Mouse (Mus musculus): ENCODE results near the gene Nckap5l. TPM values are rescaled to one million over a fixed set of nuclear protein-coding genes. Genes with fewer than 3 reads are reported as not detected.
"Not testable (repeated sequence)": the region's sequence is repeated elsewhere in the genome, so short reads cannot be mapped to it uniquely, and the experiment has no call there.

Gene Nckap5l
- polyA plus RNA-seq, 1 experiment from 2014 or later: 12.4 TPM

DNA sequence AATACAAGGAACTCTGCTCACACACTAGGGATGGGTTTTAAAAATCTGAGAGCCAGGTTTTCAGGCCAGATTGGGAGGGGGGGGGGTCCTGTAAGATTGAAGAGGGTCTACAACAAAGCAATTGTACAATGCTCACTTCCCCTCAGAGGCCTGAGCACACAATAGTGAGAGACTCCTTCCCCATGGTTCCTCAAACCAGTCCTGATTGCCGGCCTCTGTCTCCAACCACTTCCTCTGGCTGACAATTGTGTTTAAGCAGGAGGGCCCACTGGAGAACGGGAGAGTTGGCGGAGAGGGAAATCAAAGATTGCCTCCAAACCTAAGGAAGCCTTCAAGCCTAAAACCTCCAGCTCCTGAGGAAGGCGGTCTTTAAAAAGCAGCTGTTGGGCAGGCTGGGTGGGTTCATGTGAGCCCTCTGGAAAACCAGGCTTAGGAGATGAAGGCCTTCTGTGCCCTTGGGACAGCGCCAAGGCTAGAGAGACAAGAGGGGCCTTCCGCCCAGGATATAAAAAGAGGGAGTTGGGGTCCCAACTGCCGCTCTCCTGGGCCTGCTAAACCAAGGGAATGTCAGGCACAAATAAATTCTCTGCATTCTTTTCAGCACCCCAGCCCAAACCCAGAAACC lies 1.1 kb downstream of the Nckap5l start:
- no peaks in the 10 kb centered on the region for H3K27me3 ChIP-seq
- H3K4me3 ChIP-seq: peak overlapping the region; percentile 93
- H3K9me3 ChIP-seq: no peaks in the 10 kb centered on the region
- peak overlapping the region; percentile 85 for H3K9ac ChIP-seq (replicated peaks)
- peak overlapping the region; percentile 89 for H3K27ac ChIP-seq (replicated peaks)
- H3K36me3 ChIP-seq: no peaks in the 10 kb centered on the region
- H3K4me1 ChIP-seq: peaks cover 46% of the 10 kb centered on the region
- peak overlapping the region; percentile 71 for H3K4me2 ChIP-seq (replicated peaks)
- 10% methylated on average over 7 of the region's 7 CpGs for WGBS
- ATAC-seq (replicated peaks): no peak

DNA sequence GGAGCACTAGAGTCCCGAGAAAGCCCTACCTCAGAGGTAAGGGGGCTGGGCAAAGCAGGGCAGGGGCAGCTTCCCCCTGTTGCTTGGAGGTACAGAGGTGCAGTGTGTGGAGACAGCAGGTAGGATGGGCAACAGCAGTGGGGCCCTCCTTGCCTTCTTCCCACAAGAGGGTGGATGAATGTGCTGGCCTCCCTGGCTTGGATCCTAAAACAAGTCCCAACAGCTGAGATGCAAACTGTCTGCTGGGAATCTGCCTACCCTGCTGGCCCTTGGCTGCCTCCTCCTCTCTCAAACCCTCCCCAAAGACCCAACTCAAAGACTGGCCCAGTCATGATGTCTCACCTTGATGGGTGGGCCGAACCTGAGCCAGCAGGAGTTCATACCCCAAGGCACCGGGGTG lies 2.1 kb downstream of the Nckap5l start:
- ATAC-seq (replicated peaks): no peak
- 77% methylated on average over 3 of the region's 3 CpGs for WGBS
- Histone ChIP-seq H3K4me3 (no peak overlapping the region), H3K9ac (replicated peaks) (no peak overlapping the region), H3K36me3 (no peaks in the 10 kb centered on the region), H3K4me1 (peaks cover 46% of the 10 kb centered on the region), H3K27ac (replicated peaks) (no peak overlapping the region), H3K27me3 (no peaks in the 10 kb centered on the region), H3K9me3 (no peaks in the 10 kb centered on the region), H3K4me2 (replicated peaks) (peak overlapping the region; percentile 71; the same call in 1 of the 2 replicates)

DNA sequence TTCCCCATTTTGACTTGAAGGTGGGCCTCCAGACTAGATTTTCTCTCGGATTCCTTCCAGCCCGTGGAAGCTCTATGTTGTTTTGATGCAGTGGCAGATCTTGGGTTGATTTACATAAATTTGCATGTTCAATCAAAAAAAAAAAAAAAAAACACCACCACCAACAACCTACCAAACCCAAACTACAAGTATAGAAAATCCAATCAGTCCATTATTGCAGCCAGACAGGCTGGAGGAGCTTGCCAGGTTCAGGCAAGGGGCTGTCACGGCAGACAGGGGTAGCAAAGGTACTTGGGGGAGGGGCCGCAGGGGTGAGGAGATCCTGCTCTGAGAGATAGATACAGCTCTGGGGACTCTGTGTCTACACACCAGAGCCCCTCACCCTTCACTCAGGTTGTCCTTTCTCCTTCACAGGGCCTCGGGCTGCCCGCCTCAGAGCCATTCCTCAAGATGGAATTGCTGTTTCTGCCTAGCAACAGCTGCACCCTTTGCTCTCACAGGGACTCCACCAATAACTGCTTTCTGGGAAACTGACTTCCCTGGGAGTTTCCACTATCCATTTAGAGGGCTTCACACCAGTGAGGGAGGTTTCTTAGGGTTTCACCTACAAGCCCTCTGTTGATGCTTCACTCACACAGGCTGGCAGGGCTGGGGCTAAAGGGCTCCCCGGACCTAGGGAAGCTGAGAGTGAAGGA lies 2.8 kb downstream of the Nckap5l start:
- no peak for ATAC-seq (replicated peaks)
- Histone ChIP-seq H3K9me3 (no peaks in the 10 kb centered on the region), H3K27me3 (no peaks in the 10 kb centered on the region), H3K9ac (replicated peaks) (no peak overlapping the region), H3K4me3 (no peak overlapping the region), H3K4me2 (replicated peaks) (0 out of 2 replicates have a peak overlapping the region, but pooled peaks have one; percentile 71), H3K36me3 (no peaks in the 10 kb centered on the region), H3K27ac (replicated peaks) (no peak overlapping the region), H3K4me1 (peaks cover 49% of the 10 kb centered on the region)
- WGBS: 60% methylated on average over 7 of the region's 7 CpGs

GRCm38 (mm10) chr15:99453153-99453900 lies 4.2 kb downstream of the Nckap5l start:
- Histone ChIP-seq H3K9me3 (no peaks in the 10 kb centered on the region), H3K9ac (replicated peaks) (no peak overlapping the region), H3K27ac (replicated peaks) (no peak overlapping the region), H3K4me2 (replicated peaks) (no peak overlapping the region), H3K27me3 (no peaks in the 10 kb centered on the region), H3K4me1 (peaks cover 55% of the 10 kb centered on the region), H3K4me3 (no peak overlapping the region), H3K36me3 (no peaks in the 10 kb centered on the region)
- no peak for ATAC-seq (replicated peaks)
- 82% methylated on average over 11 of the region's 11 CpGs for WGBS

GRCm38 (mm10) chr15:99449751-99450280 lies 7.7 kb downstream of the Nckap5l start:
- Histone ChIP-seq H3K4me2 (replicated peaks) (no peak overlapping the region), H3K4me1 (peaks cover 30% of the 10 kb centered on the region), H3K9me3 (no peaks in the 10 kb centered on the region), H3K27me3 (no peaks in the 10 kb centered on the region), H3K4me3 (no peak overlapping the region), H3K27ac (replicated peaks) (peak overlapping the region; percentile 28; the same call in 1 of the 2 replicates), H3K9ac (replicated peaks) (no peak overlapping the region), H3K36me3 (0 out of 2 replicates have a peak, but pooled peaks cover 3% of the 10 kb centered on the region)
- 86% methylated on average over 8 of the region's 8 CpGs for WGBS
- ATAC-seq (replicated peaks): no peak

DNA sequence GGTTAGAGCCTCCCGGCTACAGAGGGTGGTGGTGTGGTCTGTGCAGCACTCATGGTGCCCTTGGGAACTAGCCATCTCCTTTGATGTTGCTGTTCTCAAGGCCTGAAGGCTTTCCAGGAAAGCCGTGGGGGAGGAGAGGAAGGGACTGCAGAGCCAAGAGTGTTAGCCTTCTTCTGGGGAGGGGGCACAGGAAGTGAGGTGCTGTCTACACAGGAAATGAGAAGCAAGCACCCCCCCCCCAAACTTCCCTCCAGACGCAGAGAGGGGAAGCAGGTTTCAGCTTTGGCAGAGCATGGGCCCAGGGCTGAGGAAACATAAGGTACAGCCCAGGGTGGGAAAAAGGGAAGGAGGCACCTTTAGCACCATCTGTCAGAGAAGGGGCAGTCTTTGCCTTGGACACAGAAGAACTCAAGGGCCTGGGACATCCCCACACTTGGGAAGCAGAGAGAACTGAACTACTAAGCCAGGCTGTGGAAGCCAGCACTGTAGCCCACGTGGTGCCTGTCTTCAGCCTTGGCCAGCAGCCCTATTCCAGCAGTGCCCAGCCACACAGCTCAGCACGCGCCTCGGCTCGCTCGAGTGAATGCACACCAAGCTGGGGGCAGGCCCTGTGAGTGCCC lies 8.3 kb downstream of the Nckap5l start:
- peak; percentile 64 for ATAC-seq (replicated peaks)
- H3K4me1 ChIP-seq: peaks cover 25% of the 10 kb centered on the region
- H3K36me3 ChIP-seq: 0 out of 2 replicates have a peak, but pooled peaks cover 3% of the 10 kb centered on the region
- WGBS: 50% methylated on average over 9 of the region's 9 CpGs
- H3K27ac ChIP-seq (replicated peaks): peak overlapping the region; percentile 28; the same call in 1 of the 2 replicates
- H3K4me2 ChIP-seq (replicated peaks): no peak overlapping the region
- no peak overlapping the region for H3K9ac ChIP-seq (replicated peaks)
- no peaks in the 10 kb centered on the region for H3K27me3 ChIP-seq
- no peak overlapping the region for H3K4me3 ChIP-seq
- H3K9me3 ChIP-seq: no peaks in the 10 kb centered on the region

GRCm38 (mm10) chr15:99446136-99446535 lies 11.4 kb downstream of the Nckap5l start:
- H3K9me3 ChIP-seq; H3K4me2 ChIP-seq (replicated peaks); H3K27ac ChIP-seq (replicated peaks); H3K9ac ChIP-seq (replicated peaks); H3K4me3 ChIP-seq; ATAC-seq (replicated peaks); H3K27me3 ChIP-seq; H3K36me3 ChIP-seq: not testable (repeated sequence)
- peaks cover 16% of the 10 kb centered on the region for H3K4me1 ChIP-seq
- WGBS: 94% methylated on average over 10 of the region's 10 CpGs

GRCm38 (mm10) chr15:99445567-99445966 lies 12.0 kb downstream of the Nckap5l start:
- Histone ChIP-seq H3K27me3 (no peaks in the 10 kb centered on the region), H3K9me3 (no peaks in the 10 kb centered on the region), H3K36me3 (0 out of 2 replicates have a peak, but pooled peaks cover 3% of the 10 kb centered on the region), H3K4me2 (replicated peaks) (no peak overlapping the region), H3K9ac (replicated peaks) (no peak overlapping the region), H3K27ac (replicated peaks) (no peak overlapping the region), H3K4me3 (no peak overlapping the region), H3K4me1 (peaks cover 22% of the 10 kb centered on the region)
- no peak for ATAC-seq (replicated peaks)
- 55% methylated on average over 6 of the region's 6 CpGs for WGBS

- Histone ChIP-seq H3K27me3 (no peaks in the 10 kb centered on the region), H3K9ac (replicated peaks) (no peak overlapping the region), H3K4me2 (replicated peaks) (no peak overlapping the region), H3K27ac (replicated peaks) (no peak overlapping the region), H3K4me3 (no peak overlapping the region), H3K4me1 (peaks cover 16% of the 10 kb centered on the region), H3K36me3 (0 out of 2 replicates have a peak, but pooled peaks cover 3% of the 10 kb centered on the region), H3K9me3 (no peaks in the 10 kb centered on the region)
- 86% methylated on average over 7 of the region's 7 CpGs for WGBS
- no peak for ATAC-seq (replicated peaks)
These were observed 15.2 kb downstream of the Nckap5l start for GRCm38 (mm10) chr15:99442358-99442757.

- H3K27me3 ChIP-seq: no peaks in the 10 kb centered on the region
- H3K27ac ChIP-seq (replicated peaks): peak overlapping the region; percentile 81
- no peaks in the 10 kb centered on the region for H3K36me3 ChIP-seq
- no peak overlapping the region for H3K4me2 ChIP-seq (replicated peaks)
- WGBS: 38% methylated on average over 8 of the region's 8 CpGs
- peaks cover 24% of the 10 kb centered on the region for H3K4me1 ChIP-seq
- no peak overlapping the region for H3K4me3 ChIP-seq
- ATAC-seq (replicated peaks): peak; percentile 19; the same call in 1 of the 2 replicates
- H3K9ac ChIP-seq (replicated peaks): no peak overlapping the region
- no peaks in the 10 kb centered on the region for H3K9me3 ChIP-seq
These were observed 16.6 kb downstream of the Nckap5l start for GRCm38 (mm10) chr15:99440816-99441457.

GRCm38 (mm10) chr15:99440112-99440815 lies 17.3 kb downstream of the Nckap5l start:
- ATAC-seq (replicated peaks): peak; percentile 83
- peaks cover 26% of the 10 kb centered on the region for H3K4me1 ChIP-seq
- H3K27ac ChIP-seq (replicated peaks): peak overlapping the region; percentile 81
- WGBS: 41% methylated on average over 2 of the region's 2 CpGs
- H3K9ac ChIP-seq (replicated peaks): no peak overlapping the region
- no peaks in the 10 kb centered on the region for H3K27me3 ChIP-seq
- H3K9me3 ChIP-seq: no peaks in the 10 kb centered on the region
- no peak overlapping the region for H3K4me3 ChIP-seq
- H3K4me2 ChIP-seq (replicated peaks): peak overlapping the region; percentile 2; the same call in 1 of the 2 replicates
- no peaks in the 10 kb centered on the region for H3K36me3 ChIP-seq
